In genomic region chr2:91856958-91857357, GRCm38 (mm10) we compare ENCODE assay signal across 27 mouse cellular contexts.
"Had no signal": no experiment of that assay in that cellular context is flagged by ENCODE, and none has a peak within 500 bp of the region (broad histone marks: within the 10 kb centered on the region; RNA-seq: fewer than 3 reads in every experiment).

No protein-coding gene starts in this region.

- H3K4me3 ChIP-seq: heart, adult 2 months; heart, embryonic 13.5 days; heart, embryonic 15.5 days; hindbrain, embryonic 10.5 days; hindbrain, embryonic 12.5 days; intestine, embryonic 15.5 days; layer of hippocampus, adult 2 months; left cerebral cortex, adult 2 months; limb, embryonic 10.5 days; limb, embryonic 12.5 days; liver, embryonic 13.5 days had no signal

- ATAC-seq: hindbrain, embryonic 16.5 days; inflammation-experienced regulatory T-cells, adult 6 months; intestine, embryonic 15.5 days; intestine, postnatal 0 days had no signal

- H3K27ac ChIP-seq: heart, adult 2 months; heart, embryonic 13.5 days; heart, embryonic 15.5 days; hindbrain, embryonic 10.5 days; hindbrain, embryonic 12.5 days; hindbrain, embryonic 14.5 days; intestine, embryonic 15.5 days; left cerebral cortex, adult 2 months; limb, embryonic 10.5 days; limb, embryonic 12.5 days; liver, embryonic 13.5 days had no signal

- H3K27me3 ChIP-seq: heart, embryonic 13.5 days; heart, embryonic 15.5 days; hindbrain, embryonic 12.5 days; intestine, embryonic 15.5 days; limb, embryonic 12.5 days; liver, embryonic 13.5 days had no signal

- DNase-seq: gastrocnemius, postnatal 14 days; gastrocnemius, postnatal 36 days; heart, adult 2 months; heart, postnatal 14 days; heart, postnatal 4 days; kidney, adult 18-20 months; kidney, adult 8-10 months; kidney, postnatal 10 days; kidney, postnatal 25 days; kidney, postnatal 4 days; liver; liver, embryonic 13.5 days had no signal

- H3K4me2 ChIP-seq: heart, embryonic 11.5 days; heart, embryonic 13.5 days; heart, embryonic 15.5 days; hindbrain, embryonic 12.5 days; hindbrain, embryonic 14.5 days; intestine, embryonic 15.5 days; limb, embryonic 12.5 days; liver, embryonic 11.5 days; liver, embryonic 13.5 days had no signal

- H3K9me3 ChIP-seq: heart, embryonic 13.5 days; heart, embryonic 15.5 days; hindbrain, embryonic 10.5 days; hindbrain, embryonic 12.5 days; intestine, embryonic 15.5 days; limb, embryonic 10.5 days; limb, embryonic 12.5 days; liver, embryonic 13.5 days had no signal

- H3K36me3 ChIP-seq: heart, embryonic 13.5 days; heart, embryonic 15.5 days; hindbrain, embryonic 10.5 days; hindbrain, embryonic 12.5 days; intestine, embryonic 15.5 days; limb, embryonic 10.5 days; limb, embryonic 12.5 days; liver, embryonic 13.5 days had no signal

- H3K4me1 ChIP-seq: heart, embryonic 13.5 days; heart, embryonic 15.5 days; hindbrain, embryonic 12.5 days; intestine, embryonic 15.5 days; liver, embryonic 13.5 days had no signal

- H3K9ac ChIP-seq: heart, embryonic 13.5 days; heart, embryonic 15.5 days; hindbrain, embryonic 12.5 days; hindbrain, embryonic 14.5 days; intestine, embryonic 15.5 days; limb, embryonic 12.5 days; liver, embryonic 13.5 days had no signal
